Mouse (Mus musculus) retina, embryonic 14.5 days (tissue): Measurements from ENCODE around the gene Mmp27.

Experiments
- DNase-seq: peaks from one replicate; pipeline ENCODE4 v3.0.0-alpha.2; 2015; ENCODE audit warnings: low spot score

Mmp27 gene

DNA sequence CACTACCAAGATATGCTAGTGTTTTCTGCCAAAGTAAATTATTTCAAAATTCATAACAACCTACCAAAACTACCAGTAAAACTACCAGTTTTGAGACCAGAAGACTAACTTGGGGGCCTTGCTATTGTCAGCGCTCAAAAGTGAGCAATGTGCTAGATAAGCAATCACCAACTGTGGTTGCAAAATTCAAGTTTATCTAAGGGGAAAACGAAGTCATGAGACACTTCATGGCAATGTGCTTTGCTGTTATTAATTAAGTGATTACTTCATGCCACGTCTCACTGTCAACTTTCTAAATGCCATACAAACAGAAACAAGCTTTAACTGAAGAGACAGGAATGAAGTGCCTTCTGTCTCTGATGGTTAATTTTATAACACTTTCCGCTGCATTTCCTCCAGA lies at the start of gene Mmp27:
Gene Mmp27, plus strand, starts transcription at position 235 of the 400 bp plus-strand sequence.
- DNase-seq = no peak

DNA sequence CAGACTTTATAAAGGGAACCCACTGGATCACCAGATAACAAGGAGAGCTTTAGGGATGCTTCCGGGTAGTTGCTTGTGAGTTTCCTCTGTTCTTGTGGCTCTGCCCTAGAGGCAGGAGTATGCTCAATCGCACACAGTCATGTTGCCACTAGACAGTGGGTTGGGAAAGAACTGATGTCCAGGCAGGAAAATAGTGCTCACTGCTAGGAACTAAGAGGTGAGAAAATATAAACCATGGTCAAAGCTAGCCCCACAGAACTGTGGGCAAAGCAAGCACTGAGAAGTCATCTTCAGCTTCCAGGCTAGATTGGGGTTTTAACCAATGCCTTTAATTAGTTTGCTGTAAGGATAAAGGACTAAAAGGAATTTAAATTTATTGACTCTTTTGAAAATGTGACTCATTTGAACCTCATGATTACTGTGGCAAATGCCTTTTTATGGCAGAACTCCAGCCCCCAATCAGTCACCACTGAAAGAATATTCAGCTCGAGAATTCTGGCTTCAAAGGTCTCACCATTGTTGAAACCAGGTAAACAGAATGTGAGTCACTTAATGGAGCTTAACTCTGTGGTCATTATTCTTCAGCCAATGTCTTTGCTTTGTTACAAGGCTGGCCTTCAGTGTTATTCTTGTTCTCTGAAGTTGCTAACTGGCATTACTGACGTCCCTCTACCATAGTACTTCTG lies 44.8 kb upstream of the Mmp27 start:
- DNase-seq = no peak

DNA sequence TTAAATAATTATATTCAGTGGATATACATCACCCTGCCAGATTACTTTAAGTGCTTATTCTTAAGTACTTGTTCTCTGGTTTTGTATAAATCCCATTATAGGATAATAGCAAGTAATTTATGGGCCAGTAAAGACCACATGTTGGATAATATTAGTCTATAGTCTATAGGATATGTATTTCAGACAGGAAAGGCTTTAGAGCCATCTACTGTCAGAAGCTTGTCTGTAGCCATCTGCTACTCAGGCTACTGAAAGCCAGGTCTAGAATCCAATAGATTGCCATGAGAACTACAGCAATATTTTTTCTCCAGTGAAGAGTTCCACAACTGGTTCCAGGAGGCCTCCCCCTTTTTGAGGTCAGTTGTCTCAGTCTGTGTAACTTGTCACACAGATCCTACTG lies 28.4 kb upstream of the Mmp27 start:
- no peak for DNase-seq

DNA sequence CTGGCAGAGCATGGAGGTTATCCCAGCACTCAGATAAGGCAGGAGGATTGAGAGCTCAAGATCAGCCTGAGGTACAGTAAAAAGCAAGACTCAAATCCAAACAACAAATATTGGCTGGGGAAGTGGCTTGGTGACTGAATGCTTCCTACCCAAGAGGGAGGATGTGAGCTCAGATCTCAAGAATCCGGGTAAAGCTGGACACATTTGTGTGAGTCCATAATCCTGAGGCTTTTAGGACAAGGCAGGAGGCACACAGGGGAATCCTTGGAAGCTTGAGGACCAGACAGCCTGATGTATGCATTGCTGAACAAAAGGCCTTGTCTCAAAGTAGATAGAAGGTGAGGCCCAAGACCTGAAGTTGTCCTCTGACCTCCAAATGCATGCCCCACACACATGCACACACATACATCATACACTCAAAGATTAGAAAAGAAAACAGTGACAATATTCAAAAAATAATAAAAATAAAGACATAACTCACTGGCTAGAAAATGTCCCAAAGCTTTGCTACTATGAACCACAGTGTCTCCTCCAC lies 26.2 kb upstream of the Mmp27 start:
- DNase-seq = no peak

DNA sequence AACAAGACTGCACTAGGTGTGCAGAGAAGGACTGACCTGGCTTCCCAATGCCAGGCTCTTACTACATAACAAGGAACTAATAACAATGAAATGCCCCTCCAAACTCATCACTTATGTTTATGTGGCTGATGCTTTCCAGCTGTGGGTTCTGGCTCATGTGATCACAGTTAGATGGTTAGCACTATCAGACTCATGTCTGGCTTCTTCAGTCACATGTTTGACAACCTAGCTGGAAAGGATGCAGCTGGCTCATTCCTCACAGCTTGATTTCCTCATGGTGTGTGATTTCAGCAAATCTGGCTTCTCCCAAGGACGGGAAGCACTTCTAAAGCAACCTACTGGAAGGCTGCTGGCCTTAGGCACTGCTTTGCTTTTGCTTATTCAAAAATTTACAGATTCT lies 25.7 kb upstream of the Mmp27 start:
- no peak for DNase-seq

DNA sequence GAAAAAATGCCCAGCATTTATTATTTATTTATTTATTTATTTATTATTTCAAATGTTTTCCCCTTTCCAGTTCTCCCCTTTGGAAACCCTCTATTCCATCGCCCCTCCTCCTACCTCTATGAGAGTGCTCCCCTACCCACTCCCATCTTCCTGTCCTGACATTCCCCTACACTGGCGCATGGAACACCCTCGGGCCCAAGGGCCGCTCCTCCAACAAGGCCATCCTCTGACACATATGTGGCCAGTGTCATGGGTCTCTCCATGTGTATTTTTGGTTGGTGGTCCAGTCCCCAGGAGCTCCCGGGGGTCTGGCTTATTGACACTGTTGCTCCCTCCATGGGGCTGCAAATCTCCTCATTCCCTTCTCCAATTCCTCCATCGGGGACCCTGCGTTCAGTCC lies 25.3 kb upstream of the Mmp27 start:
- no peak for DNase-seq

DNA sequence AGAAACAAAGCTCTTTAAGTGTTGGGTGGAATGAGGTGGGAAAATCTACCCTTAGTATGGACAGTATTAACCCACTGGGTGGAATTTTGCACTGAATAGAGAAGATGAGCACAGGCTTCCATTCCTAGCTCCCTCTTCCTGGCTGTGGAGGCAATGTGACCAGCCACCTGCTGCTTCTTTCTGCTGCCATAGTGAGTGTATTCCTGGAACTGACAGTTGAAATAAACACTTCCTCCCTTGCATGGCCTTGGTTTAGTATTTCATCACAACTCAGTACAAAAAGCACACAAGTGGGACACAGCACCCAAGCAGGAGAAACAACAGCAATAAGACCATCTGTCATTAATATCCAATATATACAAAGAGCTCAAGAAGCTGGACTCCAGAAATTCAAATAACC lies 19.3 kb upstream of the Mmp27 start:
- no peak for DNase-seq

DNA sequence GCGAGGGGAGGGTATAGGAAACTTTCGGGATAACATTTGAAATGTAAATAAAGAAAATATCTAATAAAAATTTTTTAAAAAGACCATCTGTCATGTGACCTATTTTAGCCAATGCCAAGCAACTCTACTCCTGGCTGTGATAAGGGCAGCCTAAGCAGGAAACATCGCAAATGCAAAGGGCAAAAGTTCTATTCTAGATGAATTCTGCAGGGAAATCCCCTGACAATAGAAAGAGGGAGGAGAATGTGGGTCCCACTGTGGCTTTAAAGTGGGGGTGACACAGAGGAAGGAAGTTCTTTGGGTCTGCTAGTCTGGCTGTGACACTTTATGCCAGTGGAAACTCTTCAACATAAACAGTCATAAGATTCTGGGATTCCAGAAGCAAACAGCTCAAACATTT lies 17.7 kb upstream of the Mmp27 start:
- DNase-seq = no peak

DNA sequence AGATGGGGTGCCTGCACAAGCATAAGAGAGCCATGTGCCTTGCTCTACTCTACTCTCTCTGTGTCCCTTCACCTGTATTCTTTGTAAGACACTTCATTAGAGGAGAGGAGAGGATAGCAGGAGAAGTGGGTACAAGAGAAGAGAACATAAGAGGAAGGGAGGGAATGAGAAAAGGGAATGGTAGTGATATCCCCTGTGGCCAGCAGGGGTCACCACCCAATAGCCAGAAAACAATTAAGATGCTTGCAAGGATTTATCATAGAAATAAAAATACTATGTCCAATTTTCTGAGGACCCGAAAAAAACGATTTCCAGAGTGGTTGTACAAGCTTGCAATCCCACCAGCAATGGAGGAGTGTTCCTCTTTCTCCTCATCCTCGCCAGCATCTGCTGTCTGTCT lies 16.8 kb upstream of the Mmp27 start:
- DNase-seq = peak; percentile 15

DNA sequence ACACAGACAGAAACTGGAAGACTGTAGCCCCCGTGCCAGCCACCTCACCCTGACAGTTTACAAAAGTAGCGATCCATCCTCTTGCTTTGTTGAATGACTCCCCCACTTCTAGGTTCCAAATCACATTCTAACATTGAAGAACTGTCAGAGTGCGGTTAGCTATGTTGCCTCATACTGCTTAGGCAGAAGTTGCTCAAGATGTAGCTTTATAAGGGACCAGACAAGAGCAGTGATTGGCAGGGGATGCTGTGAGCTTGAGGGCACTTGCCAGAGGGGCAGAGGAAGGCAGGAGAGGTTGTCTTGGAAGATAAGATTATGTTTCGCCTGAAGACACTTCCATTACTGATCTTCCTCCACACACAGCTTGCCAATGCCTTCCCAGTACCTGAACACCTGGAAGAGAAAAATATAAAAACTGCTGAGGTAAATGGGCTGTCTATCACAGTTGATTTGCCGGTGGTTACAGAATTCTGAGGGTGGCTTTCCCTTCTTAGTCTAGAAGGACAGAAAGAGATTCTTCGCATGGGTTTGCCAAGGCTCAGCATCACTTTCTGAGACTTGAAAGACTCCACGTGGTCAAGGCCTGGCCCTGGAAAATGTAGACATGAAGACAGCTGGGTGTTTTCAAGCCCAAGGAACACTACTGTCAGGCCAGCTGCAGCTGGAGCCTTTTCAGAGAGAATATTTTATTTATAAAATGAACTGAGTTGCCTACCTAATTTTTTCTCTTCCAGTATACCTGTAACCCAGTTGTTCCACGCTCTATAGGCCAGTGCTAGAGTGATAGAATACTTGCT lies 12.8 kb upstream of the Mmp27 start, which contains the start of gene Mmp8:
Gene Mmp8, plus strand, starts transcription at position 236 of the 797 bp plus-strand sequence.
- no peak for DNase-seq

DNA sequence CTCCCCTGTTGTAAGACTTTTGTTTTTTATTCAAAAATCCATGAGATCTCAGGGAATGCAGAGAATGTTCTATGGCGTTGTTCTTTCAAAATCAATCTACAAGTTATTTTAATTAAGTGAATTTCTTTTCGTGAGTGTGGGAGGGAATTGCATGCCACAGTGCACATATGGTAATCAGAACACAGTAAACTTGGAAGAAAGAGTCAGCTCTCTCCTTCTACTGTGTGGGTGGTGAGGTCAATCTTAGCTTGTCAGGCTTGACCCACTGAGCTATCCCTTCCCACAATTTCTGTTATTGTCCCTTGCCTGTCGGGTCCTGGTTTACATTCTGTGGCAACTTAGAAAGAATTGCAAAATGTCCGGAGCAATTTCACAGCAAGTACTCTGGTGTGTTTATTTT lies 11.2 kb upstream of the Mmp27 start:
- no peak for DNase-seq

DNA sequence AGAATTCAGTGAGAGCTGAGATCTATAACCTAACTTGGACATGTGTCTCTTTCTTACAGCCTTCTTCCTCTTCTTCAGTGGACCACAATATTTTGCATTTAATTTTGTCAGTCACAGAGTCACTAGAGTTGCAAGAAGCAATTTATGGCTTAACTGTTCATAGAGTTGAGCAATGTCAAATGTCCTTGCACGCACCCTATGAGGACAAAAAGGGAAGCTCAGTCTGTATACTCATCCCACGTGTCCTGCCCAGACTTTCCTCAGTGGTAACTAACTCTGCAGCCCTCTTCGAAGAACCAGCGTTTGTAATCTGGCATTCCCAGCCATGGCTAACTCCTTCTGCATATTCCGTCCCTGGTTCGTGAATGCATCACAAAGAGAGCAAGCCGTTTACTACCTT lies 3.8 kb upstream of the Mmp27 start:
- DNase-seq = no peak

DNA sequence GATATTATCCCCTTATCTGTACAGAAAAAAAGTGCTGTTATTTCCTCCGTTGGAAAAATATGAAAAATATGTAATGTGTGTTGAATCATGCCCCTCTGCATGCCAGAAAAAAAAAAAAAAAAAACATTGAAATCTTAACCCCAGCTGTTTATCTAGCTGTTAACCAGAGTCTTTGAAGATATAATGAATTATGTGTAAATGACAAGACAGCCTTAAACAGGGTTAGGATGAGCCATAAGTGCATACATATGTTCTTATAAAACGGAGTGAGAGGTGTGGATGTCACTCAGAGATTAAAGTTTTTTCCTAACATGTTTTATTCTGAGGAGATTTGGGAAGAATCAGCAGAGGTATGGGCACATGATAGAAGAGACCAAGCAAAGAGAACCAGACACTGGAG lies 3.3 kb upstream of the Mmp27 start:
- DNase-seq = no peak

DNA sequence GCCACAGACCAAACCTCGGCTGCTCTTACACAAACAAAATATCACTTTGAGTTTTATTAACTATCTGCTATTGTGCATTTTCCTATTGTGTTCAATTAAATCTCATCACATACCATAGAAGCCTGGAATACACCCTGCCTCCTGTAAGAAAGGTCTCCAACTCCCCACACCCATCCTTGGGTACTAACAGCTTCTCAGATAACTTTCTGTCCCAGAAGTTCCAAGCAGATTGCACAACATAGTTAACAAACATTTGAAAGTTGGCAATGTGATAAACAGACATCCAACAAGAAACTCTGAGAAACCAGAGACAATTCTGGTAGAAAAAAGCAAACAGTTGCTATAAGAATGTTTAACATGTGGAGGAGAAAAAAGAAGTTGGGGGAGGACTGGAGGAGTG lies 711 bp upstream of the Mmp27 start:
- no peak for DNase-seq

DNA sequence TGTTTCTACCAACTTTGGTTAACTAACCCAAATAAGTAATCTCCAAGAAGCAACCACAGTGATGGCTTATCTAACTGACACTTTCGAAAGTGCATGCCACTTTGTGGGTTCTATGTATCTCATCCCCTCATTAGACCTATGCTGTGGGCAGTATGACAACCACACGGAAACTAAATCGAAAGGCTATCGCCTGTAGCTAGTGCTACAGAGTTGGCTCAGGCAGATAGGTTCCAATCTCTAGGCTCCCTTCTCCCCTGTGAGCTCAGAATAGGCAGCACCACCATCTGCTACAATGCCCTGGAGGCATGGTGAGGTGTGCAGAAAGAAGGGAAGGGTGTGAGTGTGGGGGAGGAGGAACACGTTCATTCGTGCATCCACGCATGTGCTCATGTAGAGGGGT lies 992 bp downstream of the Mmp27 start:
- DNase-seq = no peak

DNA sequence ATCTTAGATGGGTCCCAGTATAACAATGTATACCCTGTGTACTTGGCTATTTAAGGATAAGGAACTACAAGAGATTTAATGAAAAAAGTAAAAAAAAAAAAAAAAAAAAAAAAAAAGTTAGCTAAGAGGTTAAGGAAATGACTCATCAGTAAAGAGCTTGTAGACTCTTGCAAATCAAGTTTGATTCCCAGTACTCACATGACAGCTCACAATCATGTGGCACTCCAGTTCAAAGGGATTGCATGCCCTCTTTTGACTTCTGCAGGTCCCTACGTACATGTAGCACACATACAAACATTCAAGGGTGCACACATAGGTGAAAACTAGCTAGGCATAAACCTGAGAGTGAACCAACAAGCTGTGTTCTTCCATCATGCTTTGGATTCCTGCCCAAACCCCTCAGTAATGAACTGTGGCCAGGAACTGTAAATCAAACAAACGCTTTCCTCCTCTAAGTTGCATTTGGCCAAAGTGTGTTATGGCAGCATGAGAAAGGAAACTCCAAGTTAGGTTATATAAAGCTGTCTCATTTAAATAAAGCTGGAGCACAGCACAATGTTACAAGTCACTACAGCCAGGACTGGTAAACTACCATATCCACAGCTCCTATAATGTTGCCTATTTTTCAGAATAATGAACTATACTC lies 1.6 kb downstream of the Mmp27 start:
- no peak for DNase-seq

DNA sequence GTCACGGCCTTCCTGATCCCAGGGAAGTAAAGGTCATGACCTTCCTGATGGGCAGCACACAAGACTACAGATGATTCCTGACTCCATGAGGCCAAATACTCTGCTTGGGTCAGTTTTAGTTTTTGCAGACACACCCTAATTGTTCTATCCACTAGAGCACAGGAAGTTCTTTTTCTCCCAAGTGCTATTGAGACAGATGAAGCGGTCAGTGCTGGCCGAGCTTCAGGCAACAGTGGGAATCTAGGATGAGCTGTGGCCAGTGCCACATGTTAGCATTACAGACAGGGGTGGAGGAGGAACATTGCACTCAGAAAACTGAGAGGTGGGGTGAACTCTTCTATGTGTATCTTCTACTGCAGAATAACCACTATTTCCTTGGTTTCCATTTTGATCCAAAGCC lies 4.3 kb downstream of the Mmp27 start:
- DNase-seq = no peak

DNA sequence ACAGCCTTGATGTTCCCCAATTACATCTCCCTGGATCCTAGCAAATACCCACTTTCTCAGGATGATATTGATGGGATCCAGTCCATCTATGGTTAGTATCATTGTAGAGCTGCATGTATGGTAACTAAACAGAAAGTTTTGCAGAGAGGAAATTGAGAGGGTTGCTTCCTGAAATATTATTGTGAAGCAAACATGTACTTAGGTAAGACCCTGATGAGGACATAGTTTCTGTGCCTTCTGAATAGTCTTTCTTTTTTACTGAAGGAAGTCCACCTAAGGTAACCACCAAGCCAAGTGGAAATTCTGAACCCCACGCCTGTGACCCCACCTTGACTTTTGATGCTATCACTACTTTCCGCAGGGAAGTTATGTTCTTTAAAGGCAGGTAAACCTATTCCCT lies 6.2 kb downstream of the Mmp27 start:
- no peak for DNase-seq

DNA sequence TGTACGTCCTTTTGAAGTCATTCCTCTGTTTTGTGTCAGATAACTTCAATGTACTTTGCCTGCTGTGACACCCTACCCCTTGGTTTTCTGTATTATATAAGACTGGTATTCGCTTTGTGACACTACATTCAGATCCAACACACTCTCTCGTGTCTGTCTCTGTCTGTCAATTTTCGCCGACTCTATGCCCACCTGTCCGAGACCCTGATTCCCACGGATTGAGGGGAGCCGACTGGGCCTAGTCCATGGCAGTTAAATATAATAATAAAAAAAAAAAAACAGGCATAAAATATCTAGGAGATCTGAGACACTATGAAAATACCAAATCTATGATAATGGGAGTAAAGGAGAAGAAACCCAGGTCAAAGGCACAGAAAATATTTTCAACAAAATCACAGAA lies 18.9 kb downstream of the Mmp27 start:
- DNase-seq = no peak

DNA sequence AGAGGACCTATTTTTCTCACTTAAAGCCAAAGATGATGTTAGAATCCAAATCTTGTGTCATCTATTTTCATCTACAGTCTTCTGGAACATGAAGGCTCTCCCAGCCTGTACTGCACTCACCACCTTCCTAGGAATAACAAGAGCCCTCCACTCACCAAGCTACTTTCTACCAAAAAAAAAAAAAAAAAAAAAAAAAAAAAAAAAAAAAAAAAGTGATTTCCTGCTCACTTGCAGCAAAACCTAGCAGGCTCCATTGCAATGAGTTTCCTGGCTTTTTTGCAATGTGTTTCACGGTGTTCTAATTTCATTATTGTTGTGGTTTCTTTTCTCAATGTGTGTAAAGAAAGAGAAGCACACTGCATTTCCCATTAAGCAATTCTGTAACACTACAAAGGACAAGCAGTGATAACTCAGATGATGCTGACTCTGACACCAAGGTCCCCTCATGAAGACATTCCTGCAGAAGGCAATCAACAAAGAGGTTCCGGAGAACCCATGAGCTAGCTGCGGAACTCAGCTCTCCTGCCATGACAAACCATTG lies 22.1 kb downstream of the Mmp27 start:
- DNase-seq = no peak

DNA sequence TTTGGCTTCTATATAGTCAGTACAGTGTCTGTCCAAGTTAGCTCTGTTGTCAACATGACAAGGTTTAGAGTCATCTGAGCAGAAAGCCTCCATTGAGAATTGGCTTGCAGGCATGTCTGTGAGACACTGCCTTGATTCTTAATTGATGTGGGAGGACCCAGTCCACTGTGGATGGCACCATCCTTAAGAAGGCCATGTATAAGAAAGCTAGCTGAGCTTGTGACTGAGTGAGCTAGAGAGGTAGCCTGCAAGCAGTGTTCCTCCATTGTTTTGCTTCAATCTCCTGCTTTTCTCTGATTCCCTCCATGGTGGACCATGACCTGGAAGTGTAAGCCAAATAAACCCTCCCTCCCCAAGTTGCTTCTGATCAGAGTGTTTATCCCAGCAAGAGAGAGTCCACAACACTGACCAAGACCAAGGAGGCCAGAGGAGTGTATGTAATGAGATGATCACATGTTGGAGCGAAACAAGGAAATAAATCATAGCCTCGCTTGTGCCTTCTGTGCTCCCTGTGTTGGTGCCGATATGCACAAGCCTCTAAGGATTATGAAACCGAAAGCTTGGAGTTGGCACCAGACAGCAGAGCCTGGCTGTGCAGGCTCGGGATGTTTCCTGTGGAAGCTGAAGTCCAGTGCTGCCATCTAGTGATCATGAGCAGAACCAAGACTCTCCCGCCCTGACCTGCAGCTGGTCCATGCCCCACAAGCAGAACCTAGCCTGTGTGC lies 23.8 kb downstream of the Mmp27 start:
- DNase-seq = peak; percentile 92
